Comparison of ENCODE assay signal across 24 mouse cellular contexts in genomic region chr15:32367841-32368240, GRCm38 (mm10).
DNase-seq lines count a peak whose midpoint lies in the region; ATAC-seq lines count a peak whose summit lies in the region.
"Had no signal": no experiment of that assay in that cellular context is flagged by ENCODE, and none has a peak within 500 bp of the region (broad histone marks: within the 10 kb centered on the region; RNA-seq: fewer than 3 reads in every experiment).

No protein-coding gene starts in this region.

- no peaks in the 10 kb centered on the region for H3K27me3 ChIP-seq in hindbrain, embryonic 10.5 days (ENCODE audit: insufficient read depth, poor library complexity, severe bottlenecking)
- H3K27me3 ChIP-seq in hindbrain, embryonic 16.5 days (replicated peaks; ENCODE audit: control insufficient read depth, insufficient read depth, low read length) = no peaks in the 10 kb centered on the region
- H3K27me3 ChIP-seq in limb, embryonic 10.5 days (ENCODE audit: low read depth, poor library complexity, severe bottlenecking) = no peaks in the 10 kb centered on the region
- no peaks in the 10 kb centered on the region for H3K27me3 ChIP-seq in limb, embryonic 15.5 days
- H3K27me3 ChIP-seq: embryonic facial prominence, embryonic 15.5 days; heart, embryonic 15.5 days had no signal

- no peak overlapping the region for H3K9ac ChIP-seq in hindbrain, embryonic 16.5 days (ENCODE audit: low read depth, low read length)
- no peak overlapping the region for H3K9ac ChIP-seq in limb, embryonic 15.5 days
- H3K9ac ChIP-seq: embryonic facial prominence, embryonic 15.5 days; heart, embryonic 15.5 days; hindbrain, embryonic 14.5 days had no signal

- no peak overlapping the region for H3K4me3 ChIP-seq in hindbrain, embryonic 10.5 days
- H3K4me3 ChIP-seq in hindbrain, embryonic 16.5 days (ENCODE audit: low read length) = no peak overlapping the region
- no peak overlapping the region for H3K4me3 ChIP-seq in limb, embryonic 10.5 days
- no peak overlapping the region for H3K4me3 ChIP-seq in limb, embryonic 15.5 days
- H3K4me3 ChIP-seq: embryonic facial prominence, embryonic 15.5 days; erythroblast, embryonic 14.5 days; forebrain, embryonic 10.5 days; heart, adult 2 months; heart, embryonic 15.5 days had no signal

- H3K4me2 ChIP-seq in hindbrain, embryonic 16.5 days (ENCODE audit: low read length) = no peak overlapping the region
- H3K4me2 ChIP-seq in limb, embryonic 15.5 days = no peak overlapping the region
- H3K4me2 ChIP-seq: embryonic facial prominence, embryonic 15.5 days; heart, embryonic 11.5 days; heart, embryonic 15.5 days; hindbrain, embryonic 14.5 days had no signal

- no peak for ATAC-seq in hindbrain, embryonic 16.5 days
- peak; percentile 49; the same call in 1 of the 2 replicates for ATAC-seq in limb, embryonic 15.5 days (ENCODE audit: insufficient number of reproducible peaks, low FRiP score, low TSS enrichment, low read depth)
- ATAC-seq in CD4-positive, CD25-positive, alpha-beta regulatory T cell, adult 4 months = no peak
- ATAC-seq: forebrain, embryonic 14.5 days; intestine, embryonic 16.5 days had no signal

- H3K9me3 ChIP-seq in hindbrain, embryonic 10.5 days = no peaks in the 10 kb centered on the region
- no peaks in the 10 kb centered on the region for H3K9me3 ChIP-seq in hindbrain, embryonic 16.5 days (ENCODE audit: control insufficient read depth, low read length)
- no peaks in the 10 kb centered on the region for H3K9me3 ChIP-seq in limb, embryonic 10.5 days (replicated peaks)
- no peaks in the 10 kb centered on the region for H3K9me3 ChIP-seq in limb, embryonic 15.5 days
- H3K9me3 ChIP-seq: embryonic facial prominence, embryonic 15.5 days; forebrain, embryonic 10.5 days; G1E; heart, embryonic 15.5 days had no signal

- H3K27ac ChIP-seq in hindbrain, embryonic 10.5 days = no peak overlapping the region
- H3K27ac ChIP-seq in hindbrain, embryonic 16.5 days (ENCODE audit: low read depth, low read length) = no peak overlapping the region
- peak overlapping the region; percentile 40; the same call in 1 of the 2 replicates for H3K27ac ChIP-seq in limb, embryonic 10.5 days
- 0 out of 2 replicates have a peak overlapping the region, but pooled peaks have one; percentile 33 for H3K27ac ChIP-seq in limb, embryonic 15.5 days
- H3K27ac ChIP-seq: embryonic facial prominence, embryonic 15.5 days; forebrain, embryonic 10.5 days; heart, adult 2 months; heart, embryonic 15.5 days; hindbrain, embryonic 14.5 days had no signal

- H3K36me3 ChIP-seq in hindbrain, embryonic 10.5 days = no peaks in the 10 kb centered on the region
- H3K36me3 ChIP-seq in hindbrain, embryonic 16.5 days (ENCODE audit: control insufficient read depth, insufficient read depth, low read length) = no peaks in the 10 kb centered on the region
- no peaks in the 10 kb centered on the region for H3K36me3 ChIP-seq in limb, embryonic 10.5 days
- no peaks in the 10 kb centered on the region for H3K36me3 ChIP-seq in limb, embryonic 15.5 days
- H3K36me3 ChIP-seq: embryonic facial prominence, embryonic 15.5 days; forebrain, embryonic 10.5 days; G1E; heart, embryonic 15.5 days had no signal

- H3K4me1 ChIP-seq in hindbrain, embryonic 10.5 days (replicated peaks) = no peaks in the 10 kb centered on the region
- H3K4me1 ChIP-seq in hindbrain, embryonic 16.5 days (ENCODE audit: control insufficient read depth, insufficient read depth, low read depth, low read length) = no peaks in the 10 kb centered on the region
- H3K4me1 ChIP-seq in limb, embryonic 10.5 days = peaks cover 23% of the 10 kb centered on the region
- H3K4me1 ChIP-seq in limb, embryonic 15.5 days = peaks cover 10% of the 10 kb centered on the region; the same call in 1 of the 2 replicates
- H3K4me1 ChIP-seq: forebrain, embryonic 10.5 days; heart, embryonic 15.5 days had no signal

- 60% methylated on average over 4 of the region's 4 CpGs for WGBS in hindbrain, embryonic 10.5 days
- WGBS in hindbrain, embryonic 16.5 days = 69% methylated on average over 4 of the region's 4 CpGs
- WGBS in limb, embryonic 10.5 days = 76% methylated on average over 4 of the region's 4 CpGs
- WGBS in limb, embryonic 15.5 days = 36% methylated on average over 4 of the region's 4 CpGs

- peak; percentile 8 for DNase-seq in hindbrain, embryonic 10.5 days (ENCODE audit: low spot score)
- peak; percentile 43 for DNase-seq in embryo, embryonic 11 days
- peak; percentile 33 for DNase-seq in limb, embryonic 10.5 days (ENCODE audit: low spot score)
- no peak for DNase-seq in cerebellum, postnatal 14 days
- DNase-seq in right cerebral cortex, postnatal 36 days (ENCODE audit: low spot score in 2 of 2) = no peak
- DNase-seq: adrenal gland, adult 8-10 months; adrenal gland, postnatal 36 days; cerebellum, adult 2 months; cerebellum, postnatal 10 days; gastrocnemius, postnatal 14 days; heart, adult 2 months; heart, postnatal 14 days had no signal

Comparison
In these comparisons a context has a peak if more than half of its experiments do, and no peak if none do; other contexts are left out.
1. DNase-seq: peak in hindbrain, embryonic 10.5 days (single experiment), embryo, embryonic 11 days (single experiment) and limb, embryonic 10.5 days (single experiment); none in cerebellum, postnatal 14 days (0 of 2) and right cerebral cortex, postnatal 36 days (0 of 2).
2. H3K27ac ChIP-seq: peak in limb, embryonic 10.5 days (single experiment) and limb, embryonic 15.5 days (single experiment); none in hindbrain, embryonic 10.5 days (single experiment) and hindbrain, embryonic 16.5 days (single experiment).